Mouse (Mus musculus) hindbrain, embryonic 10.5 days (tissue): ENCODE results near the gene Zfp536. TPM values are rescaled to one million over a fixed set of nuclear protein-coding genes. Genes with fewer than 3 reads are reported as not detected.
"Not testable (repeated sequence)": the region's sequence is repeated elsewhere in the genome, so short reads cannot be mapped to it uniquely, and the experiment has no call there.

Experiments
- DNase-seq: peaks from one replicate; pipeline ENCODE4 v3.0.0-alpha.2; 2017; ENCODE audit warnings: low spot score
- H3K27ac ChIP-seq: fragments of 300-500 bp; sonication (generic); 2 replicates; pipeline ENCODE4 v1.5.1; 2016; ENCODE audit warnings: mild to moderate bottlenecking, moderate library complexity
- H3K27me3 ChIP-seq: fragments of 300-500 bp; sonication (generic); 2 replicates; pipeline ENCODE4 v1.6.1; 2016; ENCODE audit warnings: mild to moderate bottlenecking; ENCODE audit not compliant: poor library complexity, insufficient read depth, severe bottlenecking
- H3K36me3 ChIP-seq: fragments of 300-500 bp; sonication (generic); 2 replicates; pipeline ENCODE4 v1.6.1; 2016; ENCODE audit warnings: mild to moderate bottlenecking, moderate library complexity
- H3K4me1 ChIP-seq: fragments of 300-500 bp; sonication (generic); replicated peaks from 2 replicates; pipeline ENCODE4 v1.6.1; 2016; ENCODE audit warnings: mild to moderate bottlenecking
- H3K4me3 ChIP-seq: fragments of 300-500 bp; sonication (generic); 2 replicates; pipeline ENCODE4 v1.5.1; 2016; ENCODE audit warnings: mild to moderate bottlenecking, moderate library complexity
- H3K9me3 ChIP-seq: fragments of 300-500 bp; sonication (generic); 2 replicates; pipeline ENCODE4 v1.6.1; 2016; ENCODE audit warnings: mild to moderate bottlenecking, moderate library complexity
- WGBS: fragments of 180-500 bp; shearing (Covaris S2); methylation state at CpG from one replicate; pipeline ENCODE4 v1.1.7; 2016; 5-methylcytosine and 5-hydroxymethylcytosine counted together
- polyA plus RNA-seq: library from polyadenylated mRNA; unstranded; fragments of >200 nt; fragmentation: Nextera tagmentation; extraction: Ambion mirVana; gene quantifications from 2 replicates; pipeline ENCODE4 v1.2.1, GENCODE M21; 2016

Zfp536 gene
- polyA plus RNA-seq, 1 experiment from 2014 or later = 40.7 TPM

DNA sequence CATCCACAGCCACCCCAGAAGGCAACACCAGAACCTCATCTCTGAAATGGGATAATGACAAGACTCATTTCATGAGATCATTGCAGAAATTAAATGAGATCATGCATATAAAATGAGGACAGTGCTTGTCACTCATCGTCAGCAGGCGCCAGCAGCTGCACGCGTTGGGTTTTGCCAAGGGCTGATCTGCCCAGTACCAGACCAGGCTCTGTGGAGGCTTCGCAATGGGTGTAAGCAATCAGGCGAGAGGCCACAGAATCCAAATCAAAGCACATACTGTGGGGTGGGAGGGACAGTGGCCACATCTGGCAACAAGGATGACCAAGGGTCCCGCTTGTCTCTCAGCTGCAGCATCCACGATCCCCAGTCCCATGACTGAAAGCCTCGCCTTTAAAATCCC is 69.0 kb downstream of the Zfp536 start:
- Histone ChIP-seq H3K9me3 (no peaks in the 10 kb centered on the region), H3K27ac (no peak overlapping the region), H3K27me3 (no peaks in the 10 kb centered on the region), H3K36me3 (peaks cover 9% of the 10 kb centered on the region), H3K4me1 (peaks cover 8% of the 10 kb centered on the region; the same call in 1 of the 2 replicates), H3K4me3 (no peak overlapping the region)
- DNase-seq = no peak
- WGBS = 92% methylated on average over 9 of the region's 9 CpGs

DNA sequence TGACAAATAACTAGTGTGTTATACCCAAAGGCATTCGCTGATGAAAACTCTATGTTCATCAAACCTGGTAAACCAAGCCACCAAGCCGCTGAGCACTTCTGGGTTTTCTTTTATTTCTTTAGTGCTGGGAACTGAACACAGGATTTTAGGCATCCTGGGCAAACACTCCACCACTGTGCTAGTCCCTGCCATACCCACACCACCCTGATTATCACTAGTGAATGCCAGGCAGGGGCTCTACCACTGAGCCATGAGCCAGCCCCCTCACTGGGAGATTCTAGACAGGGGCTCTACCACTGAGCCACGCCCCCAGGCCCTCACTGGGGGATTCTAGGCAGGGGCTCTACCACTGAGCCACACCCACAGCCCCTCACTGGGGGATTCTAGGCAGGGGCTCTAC is 76.1 kb downstream of the Zfp536 start:
- H3K4me3 ChIP-seq, H3K27ac ChIP-seq, H3K27me3 ChIP-seq, H3K9me3 ChIP-seq, DNase-seq: not testable (repeated sequence)
- 98% methylated on average over 3 of the region's 3 CpGs for WGBS
- H3K4me1 ChIP-seq = peaks cover 34% of the 10 kb centered on the region
- peaks cover 10% of the 10 kb centered on the region; the same call in 1 of the 2 replicates for H3K36me3 ChIP-seq

DNA sequence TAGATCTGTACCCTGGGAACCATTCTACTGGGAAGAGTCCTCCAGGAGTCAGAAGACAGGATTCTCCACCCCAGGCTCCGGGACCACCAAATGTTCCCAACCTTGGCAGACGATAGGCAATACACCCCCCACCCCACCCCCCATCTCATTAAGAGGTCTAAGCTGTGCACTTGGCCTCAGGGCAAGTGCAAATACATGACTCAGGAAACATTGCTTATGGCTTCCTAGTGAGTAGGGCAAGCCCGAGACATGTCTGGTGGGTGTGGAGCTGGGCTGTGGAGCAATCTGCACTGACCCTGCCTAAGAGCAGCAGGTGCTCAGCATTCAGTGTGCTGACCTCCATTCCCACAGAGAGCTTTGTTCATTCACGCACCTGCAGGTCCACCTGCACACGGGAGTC is 78.4 kb downstream of the Zfp536 start:
- WGBS = 67% methylated on average over 5 of the region's 5 CpGs
- H3K36me3 ChIP-seq = peaks cover 10% of the 10 kb centered on the region; the same call in 1 of the 2 replicates
- peaks cover 53% of the 10 kb centered on the region for H3K4me1 ChIP-seq
- no peaks in the 10 kb centered on the region for H3K27me3 ChIP-seq
- DNase-seq = no peak
- no peak overlapping the region for H3K4me3 ChIP-seq
- H3K9me3 ChIP-seq = no peaks in the 10 kb centered on the region
- peak overlapping the region; percentile 66 for H3K27ac ChIP-seq

DNA sequence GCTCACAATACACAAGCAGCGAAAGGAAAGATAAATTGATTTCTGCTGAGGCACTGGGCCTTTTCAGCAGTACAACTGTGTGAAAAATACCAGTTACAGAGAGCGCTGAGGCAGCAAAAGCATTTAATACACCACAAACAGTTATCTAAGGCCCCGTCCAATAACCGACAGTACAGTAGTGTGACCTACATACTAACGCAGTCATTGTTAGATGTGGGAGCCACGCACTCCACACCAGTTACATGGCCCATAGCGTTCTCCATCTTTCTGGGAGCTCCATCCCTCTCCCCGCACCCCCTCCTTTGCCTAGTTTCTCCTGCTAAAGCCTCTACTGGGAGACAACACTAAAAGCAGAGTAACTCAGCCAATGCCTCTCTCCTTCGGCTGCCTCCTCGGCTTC is 82.8 kb downstream of the Zfp536 start:
- H3K4me1 ChIP-seq = peaks cover 65% of the 10 kb centered on the region
- H3K36me3 ChIP-seq = peaks cover 3% of the 10 kb centered on the region; the same call in 1 of the 2 replicates
- no peak overlapping the region for H3K4me3 ChIP-seq
- no peaks in the 10 kb centered on the region for H3K9me3 ChIP-seq
- peak; percentile 13 for DNase-seq
- H3K27me3 ChIP-seq = no peaks in the 10 kb centered on the region
- H3K27ac ChIP-seq = peak overlapping the region; percentile 87
- WGBS = 65% methylated on average over 10 of the region's 10 CpGs

DNA sequence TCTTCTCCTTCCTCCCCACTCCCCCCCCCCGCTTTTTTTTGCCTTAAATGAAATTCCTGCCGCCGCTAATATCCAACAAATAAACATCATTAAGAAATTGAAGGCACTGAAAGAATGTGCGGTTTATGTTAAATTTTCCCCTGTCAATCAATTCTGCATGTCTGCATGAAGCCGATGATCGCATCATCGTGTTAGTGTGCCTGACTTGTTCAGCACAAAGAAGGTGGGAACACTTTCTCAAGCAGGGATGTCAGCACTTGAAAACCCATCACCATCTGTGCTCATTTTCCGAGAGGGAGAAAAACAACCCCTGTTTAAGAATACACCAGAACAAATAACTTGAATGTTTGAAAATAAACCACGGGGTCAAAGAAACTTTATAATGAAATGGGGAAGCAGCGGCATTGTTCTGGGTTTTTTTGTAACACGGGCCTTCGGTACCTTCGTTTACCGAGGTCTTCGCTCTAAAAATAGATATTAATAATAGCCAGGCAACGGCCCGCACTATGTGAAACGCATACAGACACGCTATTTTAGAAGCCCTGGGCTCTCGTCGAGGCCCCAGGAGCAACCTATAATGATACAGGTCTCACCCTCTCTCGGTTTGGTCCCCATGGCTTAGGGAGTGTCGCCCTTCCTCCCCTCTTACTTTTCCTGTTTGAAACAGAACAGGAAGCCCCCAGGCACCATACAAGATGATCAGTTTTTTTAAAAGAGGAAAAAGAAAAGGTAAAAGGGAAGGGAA is 83.7 kb downstream of the Zfp536 start:
- H3K36me3 ChIP-seq = peaks cover 3% of the 10 kb centered on the region; the same call in 1 of the 2 replicates
- no peaks in the 10 kb centered on the region for H3K27me3 ChIP-seq
- H3K4me3 ChIP-seq = peak overlapping the region; percentile 29
- H3K27ac ChIP-seq = peak overlapping the region; percentile 87
- DNase-seq = peak; percentile 58
- 39% methylated on average over 23 of the region's 23 CpGs for WGBS
- peaks cover 63% of the 10 kb centered on the region for H3K4me1 ChIP-seq
- H3K9me3 ChIP-seq = no peaks in the 10 kb centered on the region

DNA sequence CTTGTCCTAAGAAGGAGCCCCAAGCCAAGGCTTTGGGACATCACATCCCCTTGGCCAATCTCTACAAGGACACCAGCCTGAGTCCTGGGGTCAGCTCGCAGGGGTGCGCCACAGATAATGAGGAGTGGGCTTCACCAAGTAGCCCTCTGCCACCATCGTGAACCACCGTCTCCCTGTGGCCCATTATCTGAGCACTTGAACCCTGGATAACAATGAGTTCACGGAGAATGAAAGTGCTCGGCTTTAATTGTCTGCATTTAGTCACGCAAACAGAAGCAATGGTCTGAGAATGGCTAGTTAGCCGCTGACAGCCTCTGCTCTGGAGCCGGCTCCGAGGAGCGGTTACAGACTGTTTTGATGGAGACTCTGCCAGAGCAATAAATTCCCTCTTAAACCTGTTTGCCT is 84.3 kb downstream of the Zfp536 start:
- Histone ChIP-seq H3K36me3 (peaks cover 6% of the 10 kb centered on the region), H3K27me3 (no peaks in the 10 kb centered on the region), H3K4me1 (peaks cover 57% of the 10 kb centered on the region), H3K4me3 (0 out of 2 replicates have a peak overlapping the region, but pooled peaks have one; percentile 18), H3K9me3 (no peaks in the 10 kb centered on the region), H3K27ac (peak overlapping the region; percentile 82)
- WGBS = 31% methylated on average over 11 of the region's 11 CpGs
- DNase-seq = peak; percentile 57

DNA sequence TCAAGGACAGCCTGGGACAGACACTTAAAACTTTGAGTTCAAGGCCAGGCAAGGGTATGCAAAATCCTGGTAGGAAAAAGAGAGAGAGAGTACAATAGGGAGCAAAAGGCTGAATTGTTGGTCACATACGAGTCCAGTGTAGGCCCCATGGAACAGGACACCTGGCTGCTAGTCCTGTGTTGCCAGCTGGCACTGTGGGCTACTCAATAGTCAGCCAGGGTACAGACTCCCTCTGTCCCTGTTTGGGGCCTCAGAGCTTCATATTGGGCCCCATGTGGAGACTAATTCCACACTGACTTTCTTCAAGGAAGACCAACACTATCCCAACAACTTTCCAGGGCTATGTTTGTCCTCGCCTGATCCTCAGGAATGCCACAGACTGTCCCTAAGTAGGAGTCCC is 87.1 kb downstream of the Zfp536 start:
- Histone ChIP-seq H3K4me1 (peaks cover 40% of the 10 kb centered on the region), H3K36me3 (peaks cover 22% of the 10 kb centered on the region), H3K27ac (no peak overlapping the region), H3K27me3 (no peaks in the 10 kb centered on the region), H3K9me3 (no peaks in the 10 kb centered on the region), H3K4me3 (no peak overlapping the region)
- 86% methylated on average over 2 of the region's 2 CpGs for WGBS
- DNase-seq = no peak

DNA sequence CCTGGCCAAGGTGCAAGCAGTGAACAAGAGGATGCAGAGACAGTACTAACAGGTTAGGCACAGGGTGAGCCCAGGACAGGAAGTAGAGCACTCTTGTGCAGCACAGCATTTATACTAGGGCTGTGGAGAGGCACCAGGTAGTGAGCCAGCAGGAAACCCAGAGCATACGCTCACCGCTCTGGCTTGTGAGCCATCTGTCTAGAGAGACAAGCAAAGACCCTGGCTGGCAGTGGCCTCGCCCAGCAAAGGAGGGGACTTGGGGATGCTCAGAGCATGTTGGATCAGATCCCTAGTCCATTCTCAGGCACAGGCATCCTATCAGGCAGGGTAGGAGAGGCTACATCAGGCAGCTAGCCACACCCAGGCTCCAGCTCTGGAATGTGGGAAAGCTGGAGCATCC is 88.2 kb downstream of the Zfp536 start:
- Histone ChIP-seq H3K4me1 (peaks cover 29% of the 10 kb centered on the region), H3K27me3 (no peaks in the 10 kb centered on the region), H3K4me3 (no peak overlapping the region), H3K9me3 (no peaks in the 10 kb centered on the region), H3K27ac (0 out of 2 replicates have a peak overlapping the region, but pooled peaks have one; percentile 46), H3K36me3 (peaks cover 22% of the 10 kb centered on the region)
- no peak for DNase-seq
- WGBS = 81% methylated on average over 3 of the region's 3 CpGs

DNA sequence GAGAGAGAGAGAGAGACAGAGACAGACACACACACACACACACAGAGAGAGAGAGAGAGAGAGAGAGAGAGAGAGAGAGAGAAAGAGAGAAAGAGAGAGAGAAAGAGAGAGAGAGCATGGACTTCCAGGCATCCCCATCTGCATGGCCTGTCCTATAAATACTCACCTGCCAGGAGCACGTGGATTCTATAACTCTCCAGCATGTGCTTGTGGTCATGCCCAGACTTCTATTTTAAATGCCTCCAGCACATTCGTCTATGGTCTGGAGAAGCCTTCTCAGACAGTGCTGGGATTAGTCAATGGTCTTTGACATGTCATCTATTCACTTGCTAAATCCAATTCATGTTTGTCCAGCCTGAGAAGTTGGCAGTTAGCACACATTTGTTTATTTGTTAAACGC is 92.1 kb downstream of the Zfp536 start:
- H3K9me3 ChIP-seq = no peaks in the 10 kb centered on the region
- no peak overlapping the region for H3K27ac ChIP-seq
- H3K36me3 ChIP-seq = peaks cover 22% of the 10 kb centered on the region
- WGBS = 80% methylated on average over 3 of the region's 3 CpGs
- no peaks in the 10 kb centered on the region for H3K27me3 ChIP-seq
- H3K4me1 ChIP-seq = 0 out of 2 replicates have a peak, but pooled peaks cover 7% of the 10 kb centered on the region
- H3K4me3 ChIP-seq = no peak overlapping the region
- no peak for DNase-seq

DNA sequence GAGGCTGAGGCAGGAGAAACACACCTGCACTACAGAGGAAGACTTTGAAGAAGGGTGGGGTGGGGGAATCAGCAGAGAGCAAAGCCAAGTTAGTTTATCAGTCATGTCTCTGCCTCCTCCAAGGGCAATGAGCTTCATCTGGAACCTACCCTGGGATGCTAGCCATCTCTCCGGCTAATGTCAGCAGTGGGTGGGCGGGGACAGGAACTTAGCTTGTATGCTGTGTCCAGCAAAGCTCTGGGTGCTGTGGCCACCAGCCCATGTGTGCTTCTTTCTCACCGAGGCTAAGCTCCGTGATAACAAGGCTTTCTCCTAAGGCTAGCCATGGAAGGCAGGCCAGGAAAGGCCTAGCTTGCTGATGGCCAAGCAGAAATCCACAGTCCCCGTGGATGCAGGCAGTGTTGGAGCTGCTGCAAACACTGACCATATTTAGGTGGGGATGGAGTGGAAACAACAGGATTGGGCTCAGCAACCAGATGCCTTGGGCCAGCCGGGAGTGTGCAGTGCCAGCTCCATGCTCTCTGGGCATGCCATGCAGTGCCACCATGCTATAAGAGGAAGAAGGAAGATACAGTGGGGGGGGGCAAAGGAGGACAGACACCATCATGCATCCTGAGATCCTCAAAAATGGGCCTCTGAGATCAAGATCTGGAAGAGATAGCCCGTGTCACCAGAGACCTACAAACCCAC is 109.6 kb downstream of the Zfp536 start:
- Histone ChIP-seq H3K27ac (no peak overlapping the region), H3K4me3 (no peak overlapping the region), H3K36me3 (peaks cover 12% of the 10 kb centered on the region), H3K27me3 (no peaks in the 10 kb centered on the region), H3K4me1 (peaks cover 27% of the 10 kb centered on the region), H3K9me3 (no peaks in the 10 kb centered on the region)
- 92% methylated on average over 7 of the region's 7 CpGs for WGBS
- DNase-seq = no peak

DNA sequence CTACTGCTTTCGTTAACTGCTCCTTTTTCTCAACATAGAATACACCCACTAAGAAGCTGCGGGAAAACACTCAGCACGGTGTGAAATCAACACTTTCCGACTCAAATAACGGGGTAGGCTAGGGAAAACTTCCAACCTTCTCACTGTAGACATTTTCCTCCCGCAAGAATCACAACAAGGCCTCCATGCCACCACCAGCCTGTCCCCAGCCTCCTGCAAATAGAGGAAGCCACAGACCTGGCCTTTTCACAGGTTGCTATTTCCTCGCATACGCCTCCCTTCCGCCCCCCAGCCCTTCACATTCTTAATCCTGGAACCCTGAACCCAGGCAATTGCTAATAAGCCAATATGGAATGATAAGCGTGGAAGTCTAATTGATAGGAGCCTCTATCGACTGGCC is 124.8 kb downstream of the Zfp536 start:
- H3K27me3 ChIP-seq = no peaks in the 10 kb centered on the region
- H3K36me3 ChIP-seq = peaks cover 40% of the 10 kb centered on the region
- H3K4me1 ChIP-seq = peaks cover 21% of the 10 kb centered on the region
- 93% methylated on average over 11 of the region's 11 CpGs for WGBS
- no peak overlapping the region for H3K4me3 ChIP-seq
- no peaks in the 10 kb centered on the region for H3K9me3 ChIP-seq
- 0 out of 2 replicates have a peak overlapping the region, but pooled peaks have one; percentile 29 for H3K27ac ChIP-seq
- DNase-seq = no peak

DNA sequence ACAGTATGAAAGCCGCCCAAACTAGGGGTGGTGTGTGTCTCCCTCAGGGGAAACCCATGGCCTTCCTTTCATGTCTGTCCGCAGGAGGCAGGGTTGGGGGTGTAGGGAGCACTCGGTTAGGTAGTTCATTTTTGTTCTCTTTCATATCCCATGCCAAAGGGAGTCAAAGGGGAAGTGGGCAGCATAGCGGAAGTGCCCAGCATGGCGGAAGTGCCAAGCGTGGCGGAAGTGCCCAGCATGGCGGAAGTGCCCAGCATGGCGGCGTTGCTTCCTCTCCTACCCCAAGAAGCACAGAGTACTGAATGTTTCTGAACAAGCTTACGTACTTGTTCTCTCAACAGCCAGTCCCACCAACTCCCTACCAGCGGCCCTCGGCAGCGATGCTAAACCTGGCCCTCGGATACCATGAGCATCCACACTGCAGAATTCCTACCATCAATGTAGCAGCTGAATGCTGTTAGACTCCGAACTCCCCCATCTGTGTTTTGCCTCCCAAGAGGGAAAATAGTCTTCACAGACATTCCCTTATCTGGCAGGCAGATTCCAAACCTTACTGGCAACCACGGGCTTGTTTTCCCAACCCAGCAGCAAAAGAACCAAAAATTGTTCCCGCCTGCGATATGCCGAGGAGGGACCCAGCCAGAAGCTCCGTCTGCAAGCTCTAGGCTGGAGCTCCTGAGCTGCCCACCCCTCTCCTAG is 125.4 kb downstream of the Zfp536 start:
- peaks cover 21% of the 10 kb centered on the region for H3K4me1 ChIP-seq
- H3K27ac ChIP-seq = 0 out of 2 replicates have a peak overlapping the region, but pooled peaks have one; percentile 29
- WGBS = 94% methylated on average over 21 of the region's 21 CpGs
- DNase-seq = no peak
- peaks cover 40% of the 10 kb centered on the region for H3K36me3 ChIP-seq
- H3K27me3 ChIP-seq = no peaks in the 10 kb centered on the region
- H3K9me3 ChIP-seq = no peaks in the 10 kb centered on the region
- H3K4me3 ChIP-seq = no peak overlapping the region
